Mouse (Mus musculus): ENCODE data around the gene Morc2a. TPM values are rescaled to one million over a fixed set of nuclear protein-coding genes. Genes with fewer than 3 reads are reported as not detected.

The Morc2a gene
- polyA plus RNA-seq, 1 experiment, result 22.6 TPM

DNA sequence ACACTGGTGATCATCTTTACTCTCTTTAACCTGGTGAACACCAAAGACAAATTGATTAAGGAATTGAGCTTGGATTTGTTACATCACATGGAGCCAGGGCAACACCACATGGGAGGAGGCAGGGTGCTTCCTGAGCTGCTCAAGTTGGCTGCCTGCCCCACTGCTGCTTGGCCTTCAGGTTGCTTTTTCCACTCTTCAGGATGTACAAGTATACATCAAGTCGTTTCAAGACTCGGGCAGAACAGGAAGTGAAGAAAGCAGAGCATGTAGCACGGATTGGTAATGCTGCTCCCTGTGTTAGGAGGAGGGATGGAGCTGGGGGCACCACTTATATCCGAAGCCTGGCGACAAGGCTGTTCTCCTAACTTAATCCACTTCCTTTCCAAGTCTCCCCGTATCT, 28.2 kb downstream of the Morc2a start:
- Histone ChIP-seq H3K36me3 (ENCODE audit: control insufficient read depth, insufficient read depth, low read length) (peaks cover 80% of the 10 kb centered on the region), H3K4me1 (replicated peaks; ENCODE audit: control insufficient read depth, insufficient read depth, low read length) (no peaks in the 10 kb centered on the region), H3K4me3 (ENCODE audit: control insufficient read depth, insufficient read depth, low read length) (no peak overlapping the region), H3K27me3 (ENCODE audit: control insufficient read depth, insufficient read depth, low read length) (no peaks in the 10 kb centered on the region), H3K27ac (ENCODE audit: control insufficient read depth, insufficient read depth, low read length) (no peak overlapping the region)
- TF ChIP-seq CTCF (IDR thresholded peaks at IDR 0.05; ENCODE audit: borderline replicate concordance, control insufficient read depth, extremely low read depth, insufficient read depth, low read length, poor library complexity), result no peak
- no peak for TF ChIP-seq POLR2A (IDR thresholded peaks at IDR 0.05; ENCODE audit: control insufficient read depth, extremely low read depth, insufficient read depth, low read length, poor library complexity)
- DNase-seq, result no peak
- WGBS, result 78% methylated on average over 6 of the region's 6 CpGs

DNA sequence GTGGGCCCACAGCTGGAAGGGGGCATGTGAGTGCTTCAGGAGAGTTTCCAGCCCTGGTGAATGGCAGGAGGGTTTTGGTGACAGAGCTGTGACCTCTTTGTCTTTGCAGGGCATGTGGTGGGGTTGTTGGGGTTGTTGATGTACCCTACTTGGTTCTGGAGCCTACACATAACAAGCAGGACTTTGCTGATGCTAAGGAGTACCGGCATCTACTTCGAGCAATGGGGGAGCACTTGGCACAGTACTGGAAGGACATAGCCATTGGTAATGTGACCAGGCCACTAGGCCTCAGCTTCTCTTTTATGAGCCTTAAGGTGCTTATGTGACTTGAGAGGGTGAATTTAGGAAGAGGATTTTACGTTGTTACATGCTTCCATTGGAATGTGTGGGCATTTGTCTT, 30.8 kb downstream of the Morc2a start:
- peaks cover 82% of the 10 kb centered on the region for H3K36me3 ChIP-seq (ENCODE audit: control insufficient read depth, insufficient read depth, low read length)
- no peaks in the 10 kb centered on the region for H3K27me3 ChIP-seq (ENCODE audit: control insufficient read depth, insufficient read depth, low read length)
- no peak for TF ChIP-seq CTCF (IDR thresholded peaks at IDR 0.05; ENCODE audit: borderline replicate concordance, control insufficient read depth, extremely low read depth, insufficient read depth, low read length, poor library complexity)
- no peak for TF ChIP-seq POLR2A (IDR thresholded peaks at IDR 0.05; ENCODE audit: control insufficient read depth, extremely low read depth, insufficient read depth, low read length, poor library complexity)
- WGBS, result 96% methylated on average over 3 of the region's 3 CpGs
- no peak for DNase-seq
- H3K27ac ChIP-seq (ENCODE audit: control insufficient read depth, insufficient read depth, low read length), result no peak overlapping the region
- no peak overlapping the region for H3K4me3 ChIP-seq (ENCODE audit: control insufficient read depth, insufficient read depth, low read length)
- H3K4me1 ChIP-seq (replicated peaks; ENCODE audit: control insufficient read depth, insufficient read depth, low read length), result no peaks in the 10 kb centered on the region

DNA sequence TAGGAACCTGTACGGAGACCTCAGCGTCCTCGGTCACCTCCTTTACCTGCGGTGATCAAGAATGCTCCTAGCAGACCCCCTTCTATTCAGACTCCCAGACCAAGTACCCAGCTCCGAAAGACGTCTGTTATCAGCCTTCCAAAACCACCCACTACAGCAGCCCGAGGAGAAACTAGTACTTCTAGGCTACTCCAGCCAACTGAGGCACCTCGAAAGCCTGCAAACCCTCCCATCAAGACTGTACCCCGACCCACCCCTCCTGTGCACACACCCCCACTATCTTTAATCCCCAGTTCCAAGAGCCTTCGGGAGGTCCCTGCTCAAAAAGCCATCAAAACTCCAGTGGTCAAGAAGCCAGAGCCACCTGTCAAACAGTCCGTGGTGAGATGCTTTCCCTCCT, 34.7 kb downstream of the Morc2a start:
- TF ChIP-seq POLR2A (IDR thresholded peaks at IDR 0.05; ENCODE audit: control insufficient read depth, extremely low read depth, insufficient read depth, low read length, poor library complexity) (no peak), CTCF (IDR thresholded peaks at IDR 0.05; ENCODE audit: borderline replicate concordance, control insufficient read depth, extremely low read depth, insufficient read depth, low read length, poor library complexity) (no peak)
- DNase-seq, result no peak
- WGBS, result 96% methylated on average over 11 of the region's 11 CpGs
- Histone ChIP-seq H3K27me3 (ENCODE audit: control insufficient read depth, insufficient read depth, low read length) (no peaks in the 10 kb centered on the region), H3K4me1 (replicated peaks; ENCODE audit: control insufficient read depth, insufficient read depth, low read length) (no peaks in the 10 kb centered on the region), H3K36me3 (ENCODE audit: control insufficient read depth, insufficient read depth, low read length) (peaks cover 73% of the 10 kb centered on the region), H3K27ac (ENCODE audit: control insufficient read depth, insufficient read depth, low read length) (no peak overlapping the region), H3K4me3 (ENCODE audit: control insufficient read depth, insufficient read depth, low read length) (no peak overlapping the region)

DNA sequence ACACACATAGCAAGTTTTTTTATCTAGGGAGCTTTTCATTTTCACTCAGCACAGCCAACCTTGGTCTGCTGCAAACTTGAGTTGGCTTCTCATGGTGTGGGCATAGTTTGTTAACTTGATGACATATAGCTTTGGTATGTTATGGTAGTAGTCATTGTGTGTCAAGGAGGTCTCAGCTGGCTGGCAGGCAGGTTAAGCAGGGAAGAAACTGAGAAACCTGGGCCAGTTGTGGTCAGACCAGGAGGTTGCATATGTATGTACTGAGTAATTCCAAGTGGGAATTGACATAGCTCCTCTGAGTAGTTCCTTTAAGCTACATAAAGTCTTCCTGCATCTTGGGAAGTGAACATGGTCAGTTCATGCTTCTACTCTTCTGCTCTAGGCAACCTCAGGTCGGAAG, 35.2 kb downstream of the Morc2a start:
- Histone ChIP-seq H3K4me3 (ENCODE audit: control insufficient read depth, insufficient read depth, low read length) (no peak overlapping the region), H3K27me3 (ENCODE audit: control insufficient read depth, insufficient read depth, low read length) (no peaks in the 10 kb centered on the region), H3K36me3 (ENCODE audit: control insufficient read depth, insufficient read depth, low read length) (peaks cover 73% of the 10 kb centered on the region), H3K4me1 (replicated peaks; ENCODE audit: control insufficient read depth, insufficient read depth, low read length) (no peaks in the 10 kb centered on the region), H3K27ac (ENCODE audit: control insufficient read depth, insufficient read depth, low read length) (no peak overlapping the region)
- TF ChIP-seq CTCF (IDR thresholded peaks at IDR 0.05; ENCODE audit: borderline replicate concordance, control insufficient read depth, extremely low read depth, insufficient read depth, low read length, poor library complexity) (no peak), POLR2A (IDR thresholded peaks at IDR 0.05; ENCODE audit: control insufficient read depth, extremely low read depth, insufficient read depth, low read length, poor library complexity) (no peak)
- DNase-seq, result no peak
- 93% methylated on average over 1 of the region's 1 CpGs for WGBS

DNA sequence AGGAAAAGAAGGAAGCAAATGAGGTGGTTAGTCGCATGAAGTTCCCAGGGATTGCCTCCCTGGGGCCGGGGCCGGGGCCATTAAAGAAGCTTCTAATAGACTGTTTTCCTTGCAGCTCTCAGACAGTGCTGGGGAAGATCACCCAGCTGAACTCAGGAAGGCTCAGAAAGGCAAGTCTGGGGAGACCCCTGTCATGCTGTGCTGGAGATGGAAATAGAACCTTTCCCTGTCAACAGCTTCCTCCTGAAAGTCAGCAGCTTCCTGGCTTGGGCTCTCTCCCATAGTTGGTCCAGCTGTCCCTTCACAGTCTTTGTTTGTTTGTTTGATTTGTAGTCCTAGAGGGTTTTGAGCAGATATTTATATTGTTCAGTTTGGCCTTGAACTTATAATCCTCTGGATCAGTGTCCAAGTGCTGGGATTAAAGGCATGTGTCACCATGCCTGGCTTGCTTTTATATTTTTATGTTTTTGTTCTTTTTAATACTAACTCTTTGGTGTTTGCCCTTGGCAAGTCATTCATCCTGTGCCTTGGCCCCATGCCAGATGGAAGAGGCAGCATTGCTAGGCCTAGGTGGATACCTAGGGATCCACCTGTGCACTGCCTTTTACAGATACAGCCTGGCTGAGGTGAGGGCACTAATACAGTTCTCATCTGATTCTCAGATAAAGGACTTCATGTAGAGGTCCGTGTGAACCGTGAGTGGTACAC, 35.9 kb downstream of the Morc2a start:
- H3K4me1 ChIP-seq (replicated peaks; ENCODE audit: control insufficient read depth, insufficient read depth, low read length), result no peaks in the 10 kb centered on the region
- DNase-seq, result no peak
- peaks cover 74% of the 10 kb centered on the region for H3K36me3 ChIP-seq (ENCODE audit: control insufficient read depth, insufficient read depth, low read length)
- 98% methylated on average over 5 of the region's 5 CpGs for WGBS
- H3K27me3 ChIP-seq (ENCODE audit: control insufficient read depth, insufficient read depth, low read length), result no peaks in the 10 kb centered on the region
- TF ChIP-seq CTCF (IDR thresholded peaks at IDR 0.05; ENCODE audit: borderline replicate concordance, control insufficient read depth, extremely low read depth, insufficient read depth, low read length, poor library complexity) (no peak), POLR2A (IDR thresholded peaks at IDR 0.05; ENCODE audit: control insufficient read depth, extremely low read depth, insufficient read depth, low read length, poor library complexity) (no peak)
- no peak overlapping the region for H3K27ac ChIP-seq (ENCODE audit: control insufficient read depth, insufficient read depth, low read length)
- no peak overlapping the region for H3K4me3 ChIP-seq (ENCODE audit: control insufficient read depth, insufficient read depth, low read length)

DNA sequence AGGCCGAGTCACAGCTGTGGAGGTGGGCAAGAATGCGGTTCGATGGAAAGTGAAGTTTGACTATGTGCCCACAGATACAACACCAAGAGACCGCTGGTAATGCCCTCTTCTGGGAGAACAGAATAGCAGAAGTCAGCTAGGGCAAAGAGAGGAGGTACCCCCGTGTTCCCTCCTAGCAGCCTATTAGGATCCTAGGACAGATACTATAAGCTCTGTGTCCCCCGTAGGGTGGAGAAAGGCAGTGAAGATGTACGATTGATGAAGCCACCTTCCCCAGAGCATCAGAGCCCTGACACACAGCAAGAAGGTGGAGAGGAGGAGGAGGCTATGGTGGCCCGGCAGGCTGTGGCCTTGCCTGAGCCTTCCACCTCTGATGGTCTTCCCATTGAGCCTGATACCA, 36.4 kb downstream of the Morc2a start:
- Histone ChIP-seq H3K27ac (ENCODE audit: control insufficient read depth, insufficient read depth, low read length) (no peak overlapping the region), H3K4me1 (replicated peaks; ENCODE audit: control insufficient read depth, insufficient read depth, low read length) (no peaks in the 10 kb centered on the region), H3K36me3 (ENCODE audit: control insufficient read depth, insufficient read depth, low read length) (peaks cover 70% of the 10 kb centered on the region), H3K4me3 (ENCODE audit: control insufficient read depth, insufficient read depth, low read length) (no peak overlapping the region), H3K27me3 (ENCODE audit: control insufficient read depth, insufficient read depth, low read length) (no peaks in the 10 kb centered on the region)
- TF ChIP-seq CTCF (IDR thresholded peaks at IDR 0.05; ENCODE audit: borderline replicate concordance, control insufficient read depth, extremely low read depth, insufficient read depth, low read length, poor library complexity) (no peak), POLR2A (IDR thresholded peaks at IDR 0.05; ENCODE audit: control insufficient read depth, extremely low read depth, insufficient read depth, low read length, poor library complexity) (no peak)
- WGBS, result 96% methylated on average over 8 of the region's 8 CpGs
- no peak for DNase-seq

DNA sequence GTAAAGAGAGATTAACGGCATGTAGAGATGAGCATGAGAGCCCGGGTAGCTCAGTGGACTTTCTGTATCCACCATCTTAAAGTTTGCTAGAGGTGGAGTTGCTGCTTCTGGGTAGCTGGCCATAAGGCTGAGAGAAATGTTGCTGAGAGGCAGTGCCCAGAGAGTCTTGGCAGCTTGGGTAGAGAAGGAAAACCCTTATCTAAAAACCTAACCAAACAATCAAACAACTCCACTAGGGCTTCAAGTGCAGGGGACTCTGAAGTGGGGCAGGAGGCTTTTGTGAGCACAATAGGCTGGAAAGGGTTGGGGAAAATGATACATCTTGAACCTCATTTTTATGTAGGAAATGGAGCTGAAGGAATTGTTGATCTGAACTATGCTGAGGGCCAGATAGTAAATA, 37.3 kb downstream of the Morc2a start:
- DNase-seq, result no peak
- Histone ChIP-seq H3K4me1 (replicated peaks; ENCODE audit: control insufficient read depth, insufficient read depth, low read length) (no peaks in the 10 kb centered on the region), H3K36me3 (ENCODE audit: control insufficient read depth, insufficient read depth, low read length) (peaks cover 62% of the 10 kb centered on the region), H3K27me3 (ENCODE audit: control insufficient read depth, insufficient read depth, low read length) (no peaks in the 10 kb centered on the region), H3K27ac (ENCODE audit: control insufficient read depth, insufficient read depth, low read length) (no peak overlapping the region), H3K4me3 (ENCODE audit: control insufficient read depth, insufficient read depth, low read length) (no peak overlapping the region)
- TF ChIP-seq POLR2A (IDR thresholded peaks at IDR 0.05; ENCODE audit: control insufficient read depth, extremely low read depth, insufficient read depth, low read length, poor library complexity) (no peak), CTCF (IDR thresholded peaks at IDR 0.05; ENCODE audit: borderline replicate concordance, control insufficient read depth, extremely low read depth, insufficient read depth, low read length, poor library complexity) (no peak)
- 96% methylated on average over 2 of the region's 2 CpGs for WGBS
